Mouse (Mus musculus) heart, embryonic 16.5 days (tissue): Measurements from ENCODE around the gene Stom. TPM values are rescaled to one million over a fixed set of nuclear protein-coding genes. Genes with fewer than 3 reads are reported as not detected.
A peak's percentile ranks its signal among the peaks of the same experiment; 100 is the strongest.

Experiments used
- ATAC-seq: fragments of 200-750 bp; cut with Nextera tagmentation; replicated peaks from 2 replicates; pipeline ENCODE4 v1.8.0; 2017; ENCODE audit warnings: moderate number of reproducible peaks; ENCODE audit not compliant: insufficient read depth, low FRiP score; ENCODE audit errors: extremely low read depth
- H3K27ac ChIP-seq: fragments of 300-500 bp; sonication (generic); 2 replicates; pipeline ENCODE4 v1.5.1; 2014; ENCODE audit warnings: mild to moderate bottlenecking, low read length, control low read depth, moderate library complexity
- H3K27me3 ChIP-seq: fragments of 300-500 bp; sonication (generic); 2 replicates; pipeline ENCODE4 v1.6.1; 2014; ENCODE audit warnings: low read length, mixed read lengths; ENCODE audit not compliant: control insufficient read depth, insufficient read depth
- H3K36me3 ChIP-seq: fragments of 300-500 bp; sonication (generic); 2 replicates; pipeline ENCODE4 v1.6.1; 2014; ENCODE audit not compliant: control insufficient read depth, insufficient read depth
- H3K4me1 ChIP-seq: fragments of 300-500 bp; sonication (generic); 2 replicates; pipeline ENCODE4 v1.6.1; 2014; ENCODE audit warnings: low read length, mixed read lengths; ENCODE audit not compliant: control insufficient read depth, insufficient read depth
- H3K4me2 ChIP-seq: fragments of 300-500 bp; sonication (generic); 2 replicates; pipeline ENCODE4 v1.6.1; 2014; ENCODE audit warnings: low read depth, mild to moderate bottlenecking, control low read depth, low read length
- H3K4me3 ChIP-seq: fragments of 300-500 bp; sonication (generic); 2 replicates; pipeline ENCODE4 v1.5.1; 2014; ENCODE audit warnings: mild to moderate bottlenecking, control low read depth, low read length
- H3K9ac ChIP-seq: fragments of 300-500 bp; sonication (generic); 2 replicates; pipeline ENCODE4 v1.6.1; 2014; ENCODE audit warnings: low read length, control low read depth
- H3K9me3 ChIP-seq: fragments of 300-500 bp; sonication (generic); replicated peaks from 2 replicates; pipeline ENCODE4 v1.6.1; 2016; ENCODE audit warnings: low read length; ENCODE audit not compliant: control insufficient read depth
- WGBS: fragments of 180-500 bp; shearing (Covaris S2); extraction: QIAGEN DNeasy Blood & Tissue Kit; methylation state at CpG from one replicate; pipeline ENCODE4 v1.1.7; 2014; 5-methylcytosine and 5-hydroxymethylcytosine counted together
- polyA plus RNA-seq: library from polyadenylated mRNA; unstranded; fragments of >200 nt; fragmentation: Nextera tagmentation; extraction: Ambion mirVana; gene quantifications from 2 replicates; pipeline ENCODE4 v1.2.1, GENCODE M21; 2015

Stom gene
- 61.1 and 64.2 TPM in 2 replicates for polyA plus RNA-seq

- WGBS: under 1% methylated on average over 45 of the region's 45 CpGs
- Histone ChIP-seq H3K4me2 (peak within 1 kb of the TSS; percentile 78), H3K4me1 (peaks cover 15% of the 10 kb centered on the region), H3K36me3 (no peaks in the 10 kb centered on the region), H3K27ac (peak within 1 kb of the TSS; percentile 92), H3K4me3 (peak within 1 kb of the TSS; percentile 74), H3K9me3 (no peaks in the 10 kb centered on the region), H3K9ac (peak within 1 kb of the TSS; percentile 84), H3K27me3 (no peaks in the 10 kb centered on the region)
- peak; percentile 100 for ATAC-seq
These were observed at the start of gene Stom for GRCm38 (mm10) chr2:35336388-35337280. Stom (minus strand) TSS chr2:35336976.

- H3K9me3 ChIP-seq: peaks cover 7% of the 10 kb centered on the region
- H3K4me3 ChIP-seq: no peak overlapping the region
- peak; percentile 86 for ATAC-seq
- H3K36me3 ChIP-seq: no peaks in the 10 kb centered on the region
- peak overlapping the region; percentile 33 for H3K4me2 ChIP-seq
- 42% methylated on average over 9 of the region's 9 CpGs for WGBS
- no peaks in the 10 kb centered on the region for H3K27me3 ChIP-seq
- peak overlapping the region; percentile 26; the same call in 1 of the 2 replicates for H3K9ac ChIP-seq
- H3K27ac ChIP-seq: peak overlapping the region; percentile 76
- H3K4me1 ChIP-seq: peaks cover 8% of the 10 kb centered on the region
These were observed 48.7 kb upstream of the Stom start for GRCm38 (mm10) chr2:35385441-35385871.

- Histone ChIP-seq H3K4me1 (no peaks in the 10 kb centered on the region), H3K9ac (no peak overlapping the region), H3K27ac (no peak overlapping the region), H3K9me3 (no peaks in the 10 kb centered on the region), H3K36me3 (no peaks in the 10 kb centered on the region), H3K4me3 (no peak overlapping the region), H3K4me2 (no peak overlapping the region), H3K27me3 (no peaks in the 10 kb centered on the region)
- 61% methylated on average over 9 of the region's 9 CpGs for WGBS
- ATAC-seq: no peak
These were observed 42.5 kb upstream of the Stom start for GRCm38 (mm10) chr2:35379306-35379705.

- no peaks in the 10 kb centered on the region for H3K4me1 ChIP-seq
- H3K4me3 ChIP-seq: no peak overlapping the region
- no peak for ATAC-seq
- no peak overlapping the region for H3K9ac ChIP-seq
- no peaks in the 10 kb centered on the region for H3K27me3 ChIP-seq
- H3K36me3 ChIP-seq: no peaks in the 10 kb centered on the region
- H3K4me2 ChIP-seq: no peak overlapping the region
- H3K27ac ChIP-seq: no peak overlapping the region
- 14% methylated on average over 6 of the region's 6 CpGs for WGBS
- H3K9me3 ChIP-seq: no peaks in the 10 kb centered on the region
These were observed 40.8 kb upstream of the Stom start for GRCm38 (mm10) chr2:35377600-35377999.

- no peak for ATAC-seq
- no peaks in the 10 kb centered on the region for H3K27me3 ChIP-seq
- no peaks in the 10 kb centered on the region for H3K4me1 ChIP-seq
- no peak overlapping the region for H3K4me2 ChIP-seq
- 20% methylated on average over 3 of the region's 3 CpGs for WGBS
- no peaks in the 10 kb centered on the region for H3K36me3 ChIP-seq
- no peak overlapping the region for H3K9ac ChIP-seq
- no peak overlapping the region for H3K4me3 ChIP-seq
- H3K9me3 ChIP-seq: no peaks in the 10 kb centered on the region
- no peak overlapping the region for H3K27ac ChIP-seq
These were observed 36.2 kb upstream of the Stom start for GRCm38 (mm10) chr2:35373003-35373402.

GRCm38 (mm10) chr2:35370686-35371085 is 33.9 kb upstream of the Stom start:
- Histone ChIP-seq H3K4me3 (no peak overlapping the region), H3K9ac (no peak overlapping the region), H3K27ac (no peak overlapping the region), H3K9me3 (no peaks in the 10 kb centered on the region), H3K4me1 (no peaks in the 10 kb centered on the region), H3K27me3 (no peaks in the 10 kb centered on the region), H3K36me3 (no peaks in the 10 kb centered on the region), H3K4me2 (no peak overlapping the region)
- no peak for ATAC-seq

- peaks cover 4% of the 10 kb centered on the region; the same call in 1 of the 2 replicates for H3K9me3 ChIP-seq
- H3K36me3 ChIP-seq: no peaks in the 10 kb centered on the region
- ATAC-seq: no peak
- H3K4me1 ChIP-seq: no peaks in the 10 kb centered on the region
- WGBS: 39% methylated on average over 2 of the region's 2 CpGs
- H3K27ac ChIP-seq: no peak within 1 kb of the TSS
- H3K9ac ChIP-seq: no peak within 1 kb of the TSS
- no peak within 1 kb of the TSS for H3K4me3 ChIP-seq
- H3K27me3 ChIP-seq: no peaks in the 10 kb centered on the region
- H3K4me2 ChIP-seq: no peak within 1 kb of the TSS
These were observed 30.9 kb upstream of the Stom start, which contains the start of gene 4930568D16Rik for GRCm38 (mm10) chr2:35367629-35368028. 4930568D16Rik (minus strand) TSS chr2:35367729.

- Histone ChIP-seq H3K9me3 (no peaks in the 10 kb centered on the region), H3K36me3 (no peaks in the 10 kb centered on the region), H3K4me3 (no peak overlapping the region), H3K9ac (no peak overlapping the region), H3K4me2 (no peak overlapping the region), H3K27me3 (no peaks in the 10 kb centered on the region), H3K4me1 (no peaks in the 10 kb centered on the region), H3K27ac (no peak overlapping the region)
- WGBS: 36% methylated on average over 5 of the region's 5 CpGs
- ATAC-seq: peak; percentile 49
These were observed 12.4 kb upstream of the Stom start for GRCm38 (mm10) chr2:35349184-35349583.

- 54% methylated on average over 2 of the region's 2 CpGs for WGBS
- no peak for ATAC-seq
- H3K27ac ChIP-seq: no peak overlapping the region
These were observed 9.2 kb upstream of the Stom start for GRCm38 (mm10) chr2:35345984-35346383.

More at GRCm38 (mm10) chr2:35345984-35346383, 9.2 kb upstream of the Stom start:
- H3K36me3 ChIP-seq: no peaks in the 10 kb centered on the region
- H3K4me3 ChIP-seq: no peak overlapping the region
- no peaks in the 10 kb centered on the region for H3K9me3 ChIP-seq
- H3K27me3 ChIP-seq: no peaks in the 10 kb centered on the region
- no peak overlapping the region for H3K9ac ChIP-seq
- no peak overlapping the region for H3K4me2 ChIP-seq
- no peaks in the 10 kb centered on the region for H3K4me1 ChIP-seq
